In the genomic region with DNA sequence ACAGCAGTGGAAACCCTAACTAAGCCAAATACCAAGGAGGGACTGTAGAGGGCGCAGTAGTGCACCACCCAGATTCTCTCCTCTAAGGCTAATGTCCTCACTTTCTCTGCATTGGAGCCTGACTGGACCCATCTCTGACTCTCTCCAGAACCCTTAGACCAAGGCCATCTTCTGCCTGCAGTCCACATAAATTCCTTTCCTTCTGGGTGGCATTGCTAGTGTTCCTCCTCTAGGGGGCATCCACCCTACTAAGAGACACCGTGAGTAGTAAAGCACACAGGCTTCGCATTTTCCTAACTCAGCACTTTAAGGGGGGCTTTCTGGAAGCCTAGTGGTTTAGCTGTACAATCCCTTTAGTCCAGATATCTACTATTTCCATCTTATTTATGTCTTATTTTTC, we compare ENCODE assay signal across 16 mouse cellular contexts.
DNase-seq lines count a peak whose midpoint lies in the region; ATAC-seq and TF ChIP-seq lines count a peak whose summit lies in the region.
"Had no signal": no experiment of that assay in that cellular context is flagged by ENCODE, and none has a peak within 500 bp of the region (broad histone marks: within the 10 kb centered on the region; RNA-seq: fewer than 3 reads in every experiment).

No protein-coding gene starts in this region.

- no peaks in the 10 kb centered on the region for H3K79me2 ChIP-seq in liver, adult 2 months (ENCODE audit: control insufficient read depth, insufficient read depth, low read length)

- H3K27ac ChIP-seq in embryonic facial prominence, embryonic 11.5 days (replicated peaks; ENCODE audit: low read depth, low read length): no peak overlapping the region
- H3K27ac ChIP-seq in embryonic facial prominence, embryonic 10.5 days (replicated peaks): no peak overlapping the region
- H3K27ac ChIP-seq in liver, adult 2 months (replicated peaks; ENCODE audit: insufficient read depth, low read depth, low read length): no peak overlapping the region
- no peak overlapping the region for H3K27ac ChIP-seq in liver, embryonic 12.5 days
- no peak overlapping the region for H3K27ac ChIP-seq in cortical plate, adult 2 months (ENCODE audit: insufficient read depth, low read length)
- H3K27ac ChIP-seq: liver, embryonic 13.5 days had no signal

- no peak for TF ChIP-seq POLR2A in liver, adult 2 months (IDR thresholded peaks at IDR 0.05; ENCODE audit: extremely low read depth, insufficient read depth, low read length)
- TF ChIP-seq POLR2A in cortical plate, adult 2 months (IDR thresholded peaks at IDR 0.05; ENCODE audit: extremely low read depth, insufficient read depth, low read length): no peak

- peaks cover 8% of the 10 kb centered on the region; the same call in 1 of the 2 replicates for H3K4me1 ChIP-seq in embryonic facial prominence, embryonic 11.5 days (ENCODE audit: control insufficient read depth, insufficient read depth, low read length)
- peaks cover 29% of the 10 kb centered on the region for H3K4me1 ChIP-seq in embryonic facial prominence, embryonic 10.5 days
- no peaks in the 10 kb centered on the region for H3K4me1 ChIP-seq in liver, adult 2 months (ENCODE audit: control insufficient read depth, insufficient read depth, low read length)
- H3K4me1 ChIP-seq in liver, embryonic 12.5 days: no peaks in the 10 kb centered on the region
- peaks cover 6% of the 10 kb centered on the region; the same call in 1 of the 2 replicates for H3K4me1 ChIP-seq in cortical plate, adult 2 months (ENCODE audit: control insufficient read depth, insufficient read depth, low read length)
- H3K4me1 ChIP-seq: liver, embryonic 13.5 days had no signal

- peak; percentile 13; the same call in 1 of the 2 replicates for TF ChIP-seq CTCF in liver, adult 2 months (IDR thresholded peaks at IDR 0.05; ENCODE audit: low read depth, low read length)
- TF ChIP-seq CTCF in cortical plate, adult 2 months (IDR thresholded peaks at IDR 0.05; ENCODE audit: extremely low read depth, insufficient read depth, low read length): peak; percentile 10; the same call in 1 of the 2 replicates

- H3K27me3 ChIP-seq in embryonic facial prominence, embryonic 11.5 days (ENCODE audit: control insufficient read depth, insufficient read depth, low read length): no peaks in the 10 kb centered on the region
- H3K27me3 ChIP-seq in embryonic facial prominence, embryonic 10.5 days (replicated peaks; ENCODE audit: low read depth, poor library complexity, severe bottlenecking): no peaks in the 10 kb centered on the region
- H3K27me3 ChIP-seq in liver, adult 2 months (ENCODE audit: control insufficient read depth, insufficient read depth, low read length): no peaks in the 10 kb centered on the region
- 0 out of 2 replicates have a peak, but pooled peaks cover 5% of the 10 kb centered on the region for H3K27me3 ChIP-seq in liver, embryonic 12.5 days (replicated peaks)
- H3K27me3 ChIP-seq: liver, embryonic 13.5 days had no signal

- DNase-seq in embryonic facial prominence, embryonic 11.5 days (ENCODE audit: low spot score): peak; percentile 21
- DNase-seq in embryonic facial prominence, embryonic 10.5 days (ENCODE audit: low spot score): no peak
- no peak for DNase-seq in liver, adult 2 months (ENCODE audit: extremely low read depth, low read depth, low spot score)
- DNase-seq in A20 (ENCODE audit: low read depth, low spot score): peak; percentile 16
- no peak for DNase-seq in cerebellum, adult 18-20 months
- DNase-seq in spleen, postnatal 4 days (ENCODE audit: low spot score in 2 of 2): no peak
- DNase-seq: adrenal gland, postnatal 14 days; B cell, adult 2 months; heart, adult 11 months; heart, postnatal 14 days; kidney, postnatal 4 days; liver, embryonic 13.5 days; right cerebral cortex, postnatal 25 days had no signal

- no peak overlapping the region for H3K4me3 ChIP-seq in embryonic facial prominence, embryonic 11.5 days (ENCODE audit: low read depth, low read length)
- no peak overlapping the region for H3K4me3 ChIP-seq in embryonic facial prominence, embryonic 10.5 days
- H3K4me3 ChIP-seq in liver, adult 2 months (ENCODE audit: insufficient read depth, low read depth, low read length): no peak overlapping the region
- H3K4me3 ChIP-seq in liver, embryonic 12.5 days: no peak overlapping the region
- no peak overlapping the region for H3K4me3 ChIP-seq in cortical plate, adult 2 months (ENCODE audit: insufficient read depth, low read length)
- H3K4me3 ChIP-seq: liver, embryonic 13.5 days had no signal

- no peaks in the 10 kb centered on the region for H3K9me3 ChIP-seq in embryonic facial prominence, embryonic 11.5 days (replicated peaks; ENCODE audit: control insufficient read depth, low read length)
- no peaks in the 10 kb centered on the region for H3K9me3 ChIP-seq in embryonic facial prominence, embryonic 10.5 days
- no peaks in the 10 kb centered on the region for H3K9me3 ChIP-seq in liver, embryonic 12.5 days (replicated peaks)
- H3K9me3 ChIP-seq: liver, embryonic 13.5 days had no signal

- no peak overlapping the region for H3K9ac ChIP-seq in embryonic facial prominence, embryonic 11.5 days (replicated peaks; ENCODE audit: low read length)
- no peak overlapping the region for H3K9ac ChIP-seq in liver, adult 2 months (ENCODE audit: low read depth, low read length)
- no peak overlapping the region for H3K9ac ChIP-seq in liver, embryonic 12.5 days
- H3K9ac ChIP-seq: liver, embryonic 13.5 days had no signal

- no peak overlapping the region for H3K4me2 ChIP-seq in embryonic facial prominence, embryonic 11.5 days (ENCODE audit: low read depth, low read length)
- no peak overlapping the region for H3K4me2 ChIP-seq in liver, embryonic 12.5 days
- H3K4me2 ChIP-seq: liver, embryonic 13.5 days had no signal

- ATAC-seq in embryonic facial prominence, embryonic 11.5 days (replicated peaks; ENCODE audit: insufficient number of reproducible peaks, low FRiP score, low TSS enrichment, low read depth): no peak
- ATAC-seq in liver, embryonic 12.5 days: no peak
- ATAC-seq: inflammation-experienced regulatory T-cells, adult 6 months had no signal

- WGBS in embryonic facial prominence, embryonic 11.5 days: 57% methylated on average over 3 of the region's 3 CpGs
- 65% methylated on average over 3 of the region's 3 CpGs for WGBS in embryonic facial prominence, embryonic 10.5 days
- WGBS in liver, adult 2 months: 72% methylated on average over 3 of the region's 3 CpGs
- 60% methylated on average over 3 of the region's 3 CpGs for WGBS in liver, embryonic 12.5 days (ENCODE audit: insufficient replicate concordance)

- no peaks in the 10 kb centered on the region for H3K36me3 ChIP-seq in embryonic facial prominence, embryonic 11.5 days (replicated peaks; ENCODE audit: control insufficient read depth, insufficient read depth, low read depth, low read length)
- no peaks in the 10 kb centered on the region for H3K36me3 ChIP-seq in embryonic facial prominence, embryonic 10.5 days (replicated peaks)
- no peaks in the 10 kb centered on the region for H3K36me3 ChIP-seq in liver, adult 2 months (ENCODE audit: control insufficient read depth, insufficient read depth, low read length)
- H3K36me3 ChIP-seq in liver, embryonic 12.5 days: no peaks in the 10 kb centered on the region
- H3K36me3 ChIP-seq: liver, embryonic 13.5 days had no signal

Comparison
In these comparisons a context has a peak if more than half of its experiments do, and no peak if none do; other contexts are left out.
1. DNase-seq: peak in embryonic facial prominence, embryonic 11.5 days (single experiment) and A20 (single experiment); none in embryonic facial prominence, embryonic 10.5 days (single experiment), liver, adult 2 months (single experiment), cerebellum, adult 18-20 months (0 of 2) and spleen, postnatal 4 days (0 of 2).